Mouse (Mus musculus): ENCODE results near the gene Dnajb5.

GRCm38 (mm10) chr4:42915311-42915710 is 34.3 kb upstream of the Dnajb5 start:
- TF ChIP-seq EP300 (IDR thresholded peaks at IDR 0.05; ENCODE audit: low read depth) (no peak), CTCF (IDR thresholded peaks at IDR 0.05; ENCODE audit: low read depth) (no peak)

Measured in heart, postnatal 0 days (tissue).